ENCODE assay signal across 31 mouse cellular contexts in the genomic region with DNA sequence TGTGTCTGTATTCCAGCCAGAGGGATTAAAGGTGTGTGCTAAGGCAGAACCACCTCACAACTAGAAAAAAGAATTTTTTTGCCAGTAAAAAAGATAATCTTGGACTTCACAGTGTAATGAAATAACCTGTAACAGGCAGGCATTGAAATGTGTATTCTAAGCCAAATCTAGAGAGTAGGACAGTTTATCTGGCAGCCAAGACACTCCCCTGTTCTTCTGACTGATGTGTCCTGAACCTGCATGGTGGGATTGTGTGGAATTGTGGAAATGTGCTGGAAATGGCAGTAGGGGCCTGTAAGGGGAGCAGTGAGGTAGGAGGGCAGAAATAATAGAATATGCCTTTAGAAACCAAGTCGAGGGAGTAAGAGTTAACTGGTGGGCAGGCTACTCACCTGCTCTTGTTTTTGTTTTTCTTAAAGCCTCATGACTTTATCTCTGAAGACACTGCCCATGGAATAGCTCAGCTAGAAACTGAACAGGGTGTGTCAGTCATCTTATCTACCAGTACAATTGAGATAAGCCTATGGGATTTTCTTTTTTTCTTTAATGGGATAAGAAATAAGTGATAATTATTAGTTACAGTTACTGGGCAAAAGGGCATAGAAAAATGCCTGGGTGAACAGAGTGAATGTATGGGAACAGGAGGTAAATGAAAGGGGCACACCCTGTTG. TPM values are rescaled to one million over a fixed set of nuclear protein-coding genes. Genes with fewer than 3 reads are reported as not detected.
DNase-seq lines count a peak whose midpoint lies in the region; ATAC-seq and TF ChIP-seq lines count a peak whose summit lies in the region.
"Had no signal": no experiment of that assay in that cellular context is flagged by ENCODE, and none has a peak within 500 bp of the region (broad histone marks: within the 10 kb centered on the region; RNA-seq: fewer than 3 reads in every experiment).

No protein-coding gene starts in this region.

- no peak for TF ChIP-seq CTCF in G1E (IDR thresholded peaks at IDR 0.05; ENCODE audit: low read depth, low read length)
- no peak for TF ChIP-seq CTCF in liver, postnatal 0 days (IDR thresholded peaks at IDR 0.05; ENCODE audit: low read depth)

- H3K27ac ChIP-seq in liver, embryonic 13.5 days = peak overlapping the region; percentile 72
- H3K27ac ChIP-seq in liver, postnatal 0 days (ENCODE audit: low read depth) = no peak overlapping the region
- H3K27ac ChIP-seq: embryonic facial prominence, embryonic 12.5 days; forebrain, embryonic 12.5 days; heart, adult 2 months; heart, embryonic 15.5 days; hindbrain, embryonic 13.5 days; hindbrain, postnatal 0 days had no signal

- peak; percentile 53 for TF ChIP-seq EP300 in liver, postnatal 0 days (IDR thresholded peaks at IDR 0.05; ENCODE audit: low read depth)

- no peak overlapping the region for H3K9ac ChIP-seq in liver, embryonic 13.5 days
- no peak overlapping the region for H3K9ac ChIP-seq in liver, postnatal 0 days (replicated peaks)
- H3K9ac ChIP-seq: embryonic facial prominence, embryonic 12.5 days; forebrain, embryonic 12.5 days; heart, embryonic 15.5 days; hindbrain, embryonic 13.5 days had no signal

- no peak overlapping the region; the same call in 1 of the 2 replicates for H3K4me3 ChIP-seq in G1E (ENCODE audit: low read depth, low read length)
- H3K4me3 ChIP-seq in liver, embryonic 13.5 days (replicated peaks) = no peak overlapping the region
- no peak overlapping the region for H3K4me3 ChIP-seq in liver, postnatal 0 days (ENCODE audit: low read depth, low read length)
- H3K4me3 ChIP-seq: embryonic facial prominence, embryonic 12.5 days; forebrain, embryonic 12.5 days; heart, adult 2 months; heart, embryonic 15.5 days; hindbrain, embryonic 13.5 days had no signal

- H3K9me3 ChIP-seq in G1E (replicated peaks) = no peaks in the 10 kb centered on the region
- H3K9me3 ChIP-seq in liver, embryonic 13.5 days (replicated peaks) = no peaks in the 10 kb centered on the region
- H3K9me3 ChIP-seq in liver, postnatal 0 days (ENCODE audit: low read length) = no peaks in the 10 kb centered on the region
- H3K9me3 ChIP-seq: embryonic facial prominence, embryonic 12.5 days; forebrain, embryonic 12.5 days; heart, embryonic 15.5 days; hindbrain, embryonic 13.5 days had no signal

- DNase-seq in G1E (ENCODE audit: low spot score) = peak; percentile 8
- peak; percentile 15 for DNase-seq in c-Kit-positive CD71-positive TER-119-positive erythroid progenitor cells, embryonic 14.5 days (ENCODE audit: low spot score)
- no peak for DNase-seq in liver, embryonic 13.5 days
- DNase-seq in liver, postnatal 0 days = no peak
- DNase-seq in ovary, postnatal 10 days (ENCODE audit: low spot score) = no peak
- no peak for DNase-seq in natural killer cell, adult 2 months (ENCODE audit: low spot score in 2 of 2)
- DNase-seq in testis, postnatal 10 days (ENCODE audit: low spot score) = no peak
- DNase-seq in Muller cell, postnatal 12 days (ENCODE audit: inconsistent ontology term) = no peak
- DNase-seq: adrenal gland, postnatal 25 days; cerebellum, adult 11 months; cerebellum, adult 8-10 months; cerebellum, postnatal 14 days; gastrocnemius, postnatal 14 days; heart, adult 2 months; heart, postnatal 14 days had no signal

- peak; percentile 85 for ATAC-seq in G1E (ENCODE audit: extremely low read depth, insufficient number of reproducible peaks, low FRiP score, poor library complexity, severe bottlenecking)
- peak; percentile 89 for ATAC-seq in liver, embryonic 13.5 days (ENCODE audit: low read depth)
- ATAC-seq in liver, postnatal 0 days = no peak
- ATAC-seq: activated CD4-positive, CD25-positive, alpha-beta regulatory T cell, adult 4 months; forebrain, embryonic 16.5 days; hindbrain, postnatal 0 days; Patski had no signal

- peak overlapping the region; percentile 43 for H3K4me2 ChIP-seq in liver, embryonic 13.5 days
- no peak overlapping the region for H3K4me2 ChIP-seq in liver, postnatal 0 days (ENCODE audit: low read depth, low read length)
- H3K4me2 ChIP-seq: embryonic facial prominence, embryonic 12.5 days; forebrain, embryonic 12.5 days; heart, embryonic 11.5 days; heart, embryonic 15.5 days; hindbrain, embryonic 13.5 days had no signal

- H3K4me1 ChIP-seq in G1E (ENCODE audit: insufficient read depth, low read depth, low read length) = peaks cover 34% of the 10 kb centered on the region
- peaks cover 36% of the 10 kb centered on the region for H3K4me1 ChIP-seq in liver, embryonic 13.5 days (replicated peaks)
- 0 out of 2 replicates have a peak, but pooled peaks cover 4% of the 10 kb centered on the region for H3K4me1 ChIP-seq in liver, postnatal 0 days (ENCODE audit: insufficient read depth)
- H3K4me1 ChIP-seq: embryonic facial prominence, embryonic 12.5 days; forebrain, embryonic 12.5 days; heart, embryonic 15.5 days; hindbrain, embryonic 13.5 days had no signal

- 21% methylated on average over 1 of the region's 1 CpGs for WGBS in liver, embryonic 13.5 days (ENCODE audit: insufficient replicate concordance)
- WGBS in liver, postnatal 0 days (ENCODE audit: insufficient replicate concordance) = 63% methylated on average over 1 of the region's 1 CpGs

- H3K27me3 ChIP-seq in G1E (ENCODE audit: insufficient read depth, low read length) = no peaks in the 10 kb centered on the region
- H3K27me3 ChIP-seq in liver, embryonic 13.5 days = no peaks in the 10 kb centered on the region
- no peaks in the 10 kb centered on the region for H3K27me3 ChIP-seq in liver, postnatal 0 days (ENCODE audit: insufficient read depth, low read length)
- H3K27me3 ChIP-seq: embryonic facial prominence, embryonic 12.5 days; forebrain, embryonic 12.5 days; heart, embryonic 15.5 days; hindbrain, embryonic 13.5 days; Patski had no signal

- H3K36me3 ChIP-seq in G1E (replicated peaks) = peaks cover 60% of the 10 kb centered on the region
- peaks cover 43% of the 10 kb centered on the region for H3K36me3 ChIP-seq in liver, embryonic 13.5 days
- peaks cover 42% of the 10 kb centered on the region for H3K36me3 ChIP-seq in liver, postnatal 0 days (replicated peaks; ENCODE audit: insufficient read depth, low read length)

RNA-seq across cellular contexts. Expression of gene Zfp160, which starts 9.8 kb away (rescaled TPM):
- total RNA-seq in G1E (2014; fragmentation: Nextera tagmentation) = 37.9 and 47.3 TPM in 2 replicates
- 28.4 and 31.1 TPM in 2 replicates for total RNA-seq in G1E (2017)
- 0.79 and 1.4 TPM in 2 replicates for polyA plus RNA-seq in G1E (2012)
- 4.8 and 5.1 TPM in 2 replicates for polyA plus RNA-seq in liver, embryonic 13.5 days (2015; fragmentation: Nextera tagmentation; extraction: Ambion mirVana)
- polyA plus RNA-seq in liver, postnatal 0 days (2015; fragmentation: Nextera tagmentation; extraction: Ambion mirVana) = 2.5 and 3.3 TPM in 2 replicates

RNA-seq across cellular contexts. Expression of gene Vmn1r233, which starts 22.3 kb away (rescaled TPM):
- not detected in 2 replicates for total RNA-seq in G1E (2014; fragmentation: Nextera tagmentation)
- total RNA-seq in G1E (2017) = 0.05 and 0.12 TPM in 2 replicates
- polyA plus RNA-seq in G1E (2012) = not detected in 2 replicates
- not detected in 2 replicates for polyA plus RNA-seq in liver, embryonic 13.5 days (2015; fragmentation: Nextera tagmentation; extraction: Ambion mirVana)
- polyA plus RNA-seq in liver, postnatal 0 days (2015; fragmentation: Nextera tagmentation; extraction: Ambion mirVana) = not detected in 2 replicates
- total RNA-seq: adrenal gland, adult 18-20 months; adrenal gland, postnatal 25 days; ES-E14; gastrocnemius, adult 18-20 months; gastrocnemius, postnatal 14 days; heart, adult 2 months; heart, postnatal 14 days; hematopoietic stem cell, adult 5-6 weeks; hindbrain, postnatal 0 days had no signal
- polyA plus RNA-seq: activated CD4-positive, CD25-positive, alpha-beta regulatory T cell, adult 4 months; cortical plate, adult 2 months; embryonic facial prominence, embryonic 12.5 days; forebrain, embryonic 12.5 days; forebrain, embryonic 16.5 days; frontal cortex, adult 2 months; gonadal fat pad, adult 2 months; heart, adult 2 months; heart, embryonic 11.5 days; heart, embryonic 15.5 days; hindbrain, embryonic 13.5 days; hindbrain, postnatal 0 days; Patski had no signal

Comparison
In these comparisons a context has a peak if more than half of its experiments do, and no peak if none do; other contexts are left out.
1. DNase-seq: peak in G1E (single experiment) and c-Kit-positive CD71-positive TER-119-positive erythroid progenitor cells, embryonic 14.5 days (single experiment); none in liver, embryonic 13.5 days (single experiment), liver, postnatal 0 days (single experiment), ovary, postnatal 10 days (single experiment), natural killer cell, adult 2 months (0 of 2), testis, postnatal 10 days (single experiment) and Muller cell, postnatal 12 days (single experiment).